Mouse (Mus musculus): Measurements from ENCODE around the gene 9230110F15Rik. TPM values are rescaled to one million over a fixed set of nuclear protein-coding genes. Genes with fewer than 3 reads are reported as not detected.
"Not testable (repeated sequence)": the region's sequence is repeated elsewhere in the genome, so short reads cannot be mapped to it uniquely, and the experiment has no call there.

Gene 9230110F15Rik
- not detected in 2 replicates for polyA plus RNA-seq (2015; fragmentation: Nextera tagmentation; extraction: Ambion mirVana)

GRCm38 (mm10) chr9:35844050-35844449 is at the start of gene 9230110F15Rik:
TSS of gene 9230110F15Rik (minus strand) at chr9:35844150.
- 67% methylated on average over 1 of the region's 1 CpGs for WGBS
- ATAC-seq (ENCODE audit: extremely low read depth, insufficient number of reproducible peaks, low FRiP score, low TSS enrichment), result no peak

GRCm38 (mm10) chr9:35893112-35893511 is 49.2 kb upstream of the 9230110F15Rik start:
- ATAC-seq (ENCODE audit: extremely low read depth, insufficient number of reproducible peaks, low FRiP score, low TSS enrichment), result not testable (repeated sequence)
- 54% methylated on average over 1 of the region's 1 CpGs for WGBS

More at GRCm38 (mm10) chr9:35844050-35844449, at the start of gene 9230110F15Rik:
- no peak within 1 kb of the TSS for H3K4me2 ChIP-seq
- no peaks in the 10 kb centered on the region for H3K27me3 ChIP-seq (replicated peaks)
- no peak within 1 kb of the TSS for H3K4me3 ChIP-seq
- H3K9me3 ChIP-seq, result peaks cover 6% of the 10 kb centered on the region; the same call in 1 of the 2 replicates
- no peak within 1 kb of the TSS for H3K9ac ChIP-seq
- no peak within 1 kb of the TSS for H3K27ac ChIP-seq (replicated peaks)
- no peaks in the 10 kb centered on the region for H3K4me1 ChIP-seq
- no peaks in the 10 kb centered on the region for H3K36me3 ChIP-seq

GRCm38 (mm10) chr9:35817881-35818280 is 26.1 kb downstream of the 9230110F15Rik start:
- not testable (repeated sequence) for H3K9ac ChIP-seq; H3K36me3 ChIP-seq; H3K4me1 ChIP-seq; ATAC-seq (ENCODE audit: extremely low read depth, insufficient number of reproducible peaks, low FRiP score, low TSS enrichment); H3K4me2 ChIP-seq; H3K4me3 ChIP-seq; H3K27me3 ChIP-seq (replicated peaks); H3K27ac ChIP-seq (replicated peaks)
- 90% methylated on average over 15 of the region's 15 CpGs for WGBS
- H3K9me3 ChIP-seq, result peaks cover 18% of the 10 kb centered on the region; the same call in 1 of the 2 replicates

More at GRCm38 (mm10) chr9:35893112-35893511, 49.2 kb upstream of the 9230110F15Rik start:
- not testable (repeated sequence) for H3K36me3 ChIP-seq; H3K4me3 ChIP-seq; H3K4me2 ChIP-seq; H3K4me1 ChIP-seq; H3K9me3 ChIP-seq; H3K9ac ChIP-seq; H3K27ac ChIP-seq (replicated peaks); H3K27me3 ChIP-seq (replicated peaks)

GRCm38 (mm10) chr9:35798146-35798545 is 45.8 kb downstream of the 9230110F15Rik start:
- Histone ChIP-seq H3K27ac (replicated peaks) (no peak overlapping the region), H3K4me2 (no peak overlapping the region), H3K4me3 (no peak overlapping the region), H3K9me3 (peaks cover 13% of the 10 kb centered on the region; the same call in 1 of the 2 replicates), H3K9ac (no peak overlapping the region), H3K4me1 (no peaks in the 10 kb centered on the region), H3K36me3 (no peaks in the 10 kb centered on the region), H3K27me3 (replicated peaks) (no peaks in the 10 kb centered on the region)
- no peak for ATAC-seq (ENCODE audit: extremely low read depth, insufficient number of reproducible peaks, low FRiP score, low TSS enrichment)

GRCm38 (mm10) chr9:35790001-35790400 is 53.9 kb downstream of the 9230110F15Rik start, which contains the start of the genes Gm27235 and D730048I06Rik:
TSS of gene Gm27235 (minus strand) at chr9:35790101.
TSS of gene D730048I06Rik (minus strand) at chr9:35790112.
- Histone ChIP-seq H3K4me3 (no peak within 1 kb of the TSS), H3K4me2 (no peak within 1 kb of the TSS), H3K27ac (replicated peaks) (no peak within 1 kb of the TSS), H3K36me3 (no peaks in the 10 kb centered on the region), H3K27me3 (replicated peaks) (no peaks in the 10 kb centered on the region), H3K4me1 (no peaks in the 10 kb centered on the region), H3K9ac (no peak within 1 kb of the TSS), H3K9me3 (peaks cover 21% of the 10 kb centered on the region; the same call in 1 of the 2 replicates)
- WGBS, result 77% methylated on average over 3 of the region's 3 CpGs
- ATAC-seq (ENCODE audit: extremely low read depth, insufficient number of reproducible peaks, low FRiP score, low TSS enrichment), result no peak

Other genes with a start within 250 kb of the 9230110F15Rik start
- not detected in 2 replicates for gene Pate4, start 232.2 kb downstream of the 9230110F15Rik start, polyA plus RNA-seq (2015; fragmentation: Nextera tagmentation; extraction: Ambion mirVana)
- not detected in 2 replicates for gene Pate3, start 195.9 kb downstream of the 9230110F15Rik start, polyA plus RNA-seq (2015; fragmentation: Nextera tagmentation; extraction: Ambion mirVana)
- not detected in 2 replicates for gene Pate1, start 156.8 kb downstream of the 9230110F15Rik start, polyA plus RNA-seq (2015; fragmentation: Nextera tagmentation; extraction: Ambion mirVana)
- gene Gm17677, start 103.1 kb downstream of the 9230110F15Rik start, polyA plus RNA-seq (2015; fragmentation: Nextera tagmentation; extraction: Ambion mirVana), result not detected in 2 replicates
- gene Gm17727, start 66.0 kb downstream of the 9230110F15Rik start, polyA plus RNA-seq (2015; fragmentation: Nextera tagmentation; extraction: Ambion mirVana), result not detected in 2 replicates
- not detected in 2 replicates for gene Gm27235, start 54.0 kb downstream of the 9230110F15Rik start, polyA plus RNA-seq (2015; fragmentation: Nextera tagmentation; extraction: Ambion mirVana)
- gene D730048I06Rik, start 54.0 kb downstream of the 9230110F15Rik start, polyA plus RNA-seq (2015; fragmentation: Nextera tagmentation; extraction: Ambion mirVana), result not detected in 2 replicates
- gene 9230113P08Rik, start 64.3 kb upstream of the 9230110F15Rik start, polyA plus RNA-seq (2015; fragmentation: Nextera tagmentation; extraction: Ambion mirVana), result not detected in 2 replicates

Measured in heart, embryonic 13.5 days (tissue).